In genomic region chr1:119504260-119505062, GRCm38 (mm10) we compare ENCODE assay signal across 8 mouse cellular contexts. TPM values are rescaled to one million over a fixed set of nuclear protein-coding genes. Genes with fewer than 3 reads are reported as not detected.
A peak's percentile ranks its signal among the peaks of the same experiment; 100 is the strongest.
DNase-seq lines count a peak whose midpoint lies in the region; ATAC-seq and TF ChIP-seq lines count a peak whose summit lies in the region.

Ralb (minus strand) TSS chr1:119504794.

- H3K4me2 ChIP-seq in heart, embryonic 11.5 days: peak within 1 kb of the TSS; percentile 83
- peak within 1 kb of the TSS; percentile 71 for H3K4me2 ChIP-seq in kidney, embryonic 16.5 days (replicated peaks; ENCODE audit: low read depth, low read length)
- H3K4me2 ChIP-seq in myocyte (ENCODE audit: low read depth): peak within 1 kb of the TSS; percentile 74

- peaks cover 15% of the 10 kb centered on the region for H3K36me3 ChIP-seq in C2C12 (ENCODE audit: control insufficient read depth, insufficient read depth)
- no peaks in the 10 kb centered on the region for H3K36me3 ChIP-seq in erythroblast, embryonic 14.5 days (ENCODE audit: control insufficient read depth)
- H3K36me3 ChIP-seq in heart, embryonic 11.5 days (ENCODE audit: control insufficient read depth, insufficient read depth, low read length): peaks cover 9% of the 10 kb centered on the region; the same call in 1 of the 2 replicates
- H3K36me3 ChIP-seq in kidney, embryonic 16.5 days (ENCODE audit: insufficient read depth, low read length): peaks cover 13% of the 10 kb centered on the region
- no peaks in the 10 kb centered on the region for H3K36me3 ChIP-seq in liver, adult 2 months (ENCODE audit: control insufficient read depth, insufficient read depth, low read length)
- H3K36me3 ChIP-seq in myocyte (ENCODE audit: control insufficient read depth, insufficient read depth): no peaks in the 10 kb centered on the region
- no peaks in the 10 kb centered on the region for H3K36me3 ChIP-seq in splenic B cell, adult 2 months (ENCODE audit: control insufficient read depth, insufficient read depth, low read length, poor library complexity, severe bottlenecking)

- H3K4me3 ChIP-seq in C2C12 (ENCODE audit: insufficient read depth, poor library complexity, severe bottlenecking) (peak within 1 kb of the TSS; percentile 59), myocyte (peak within 1 kb of the TSS; percentile 71)
- H3K4me3 ChIP-seq in erythroblast, embryonic 14.5 days (replicated peaks): peak within 1 kb of the TSS; percentile 67
- peak within 1 kb of the TSS; percentile 85 for H3K4me3 ChIP-seq in heart, embryonic 11.5 days (ENCODE audit: low read depth, low read length)
- H3K4me3 ChIP-seq in kidney, embryonic 16.5 days (ENCODE audit: low read length): peak within 1 kb of the TSS; percentile 85
- H3K4me3 ChIP-seq in liver, adult 2 months (ENCODE audit: insufficient read depth, low read depth, low read length): peak within 1 kb of the TSS; percentile 74

- DNase-seq in brain, embryonic 14.5 days (ENCODE audit: low read depth): peak; percentile 99
- peak; percentile 97 for DNase-seq in liver, adult 2 months (ENCODE audit: extremely low read depth, low read depth, low spot score)
- DNase-seq in splenic B cell, adult 2 months (ENCODE audit: low read depth, low spot score): peak; percentile 89

- H3K27ac ChIP-seq in heart, embryonic 11.5 days (ENCODE audit: low read depth, low read length): peak within 1 kb of the TSS; percentile 86
- peak within 1 kb of the TSS; percentile 83 for H3K27ac ChIP-seq in kidney, embryonic 16.5 days (ENCODE audit: low read length)
- peak within 1 kb of the TSS; percentile 77 for H3K27ac ChIP-seq in liver, adult 2 months (replicated peaks; ENCODE audit: insufficient read depth, low read depth, low read length)

- H3K79me2 ChIP-seq in C2C12 (ENCODE audit: control insufficient read depth, insufficient read depth) (peaks cover 50% of the 10 kb centered on the region), myocyte (ENCODE audit: control insufficient read depth, insufficient read depth) (peaks cover 47% of the 10 kb centered on the region)
- H3K79me2 ChIP-seq in liver, adult 2 months (ENCODE audit: control insufficient read depth, insufficient read depth, low read length): peaks cover 19% of the 10 kb centered on the region; the same call in 1 of the 2 replicates

- no peak for TF ChIP-seq CTCF in C2C12 (IDR thresholded peaks at IDR 0.05; ENCODE audit: control insufficient read depth, insufficient read depth, insufficient read length)
- TF ChIP-seq CTCF in brain, embryonic 14.5 days (IDR thresholded peaks at IDR 0.05; ENCODE audit: borderline replicate concordance, extremely low read depth, insufficient read depth, insufficient read length): no peak
- no peak for TF ChIP-seq CTCF in liver, adult 2 months (IDR thresholded peaks at IDR 0.05; ENCODE audit: low read depth, low read length)

- H3K4me1 ChIP-seq in erythroblast, embryonic 14.5 days (ENCODE audit: control insufficient read depth): peaks cover 29% of the 10 kb centered on the region
- peaks cover 31% of the 10 kb centered on the region for H3K4me1 ChIP-seq in heart, embryonic 11.5 days (ENCODE audit: control insufficient read depth, insufficient read depth, low read length)
- peaks cover 27% of the 10 kb centered on the region for H3K4me1 ChIP-seq in kidney, embryonic 16.5 days (ENCODE audit: insufficient read depth, low read length)
- H3K4me1 ChIP-seq in liver, adult 2 months (ENCODE audit: control insufficient read depth, insufficient read depth, low read length): peaks cover 11% of the 10 kb centered on the region

- no peaks in the 10 kb centered on the region for H3K9me3 ChIP-seq in erythroblast, embryonic 14.5 days (ENCODE audit: control insufficient read depth, low read length)
- no peaks in the 10 kb centered on the region for H3K9me3 ChIP-seq in heart, embryonic 11.5 days (replicated peaks; ENCODE audit: control insufficient read depth, low read length)
- H3K9me3 ChIP-seq in kidney, embryonic 16.5 days (ENCODE audit: low read length): no peaks in the 10 kb centered on the region

- H3K79me3 ChIP-seq in C2C12 (ENCODE audit: low read depth): peaks cover 41% of the 10 kb centered on the region

- peak; percentile 43; the same call in 1 of the 2 replicates for TF ChIP-seq POLR2A in brain, embryonic 14.5 days (IDR thresholded peaks at IDR 0.05; ENCODE audit: borderline replicate concordance, extremely low read depth, insufficient read depth, insufficient read length, poor library complexity, severe bottlenecking)
- peak; percentile 43; the same call in 1 of the 2 replicates for TF ChIP-seq POLR2A in liver, adult 2 months (IDR thresholded peaks at IDR 0.05; ENCODE audit: extremely low read depth, insufficient read depth, low read length)
- peak; percentile 67 for TF ChIP-seq POLR2A in myocyte (IDR thresholded peaks at IDR 0.05; ENCODE audit: insufficient read length, low read depth)

- WGBS in heart, embryonic 11.5 days (ENCODE audit: insufficient replicate concordance): under 1% methylated on average over 57 of the region's 57 CpGs
- under 1% methylated on average over 56 of the region's 57 CpGs for WGBS in kidney, embryonic 16.5 days
- WGBS in liver, adult 2 months: under 1% methylated on average over 57 of the region's 57 CpGs

- H3K9ac ChIP-seq in heart, embryonic 11.5 days (ENCODE audit: low read depth, low read length): peak within 1 kb of the TSS; percentile 91
- peak within 1 kb of the TSS; percentile 86 for H3K9ac ChIP-seq in kidney, embryonic 16.5 days (replicated peaks; ENCODE audit: low read length)
- peak within 1 kb of the TSS; percentile 78 for H3K9ac ChIP-seq in liver, adult 2 months (ENCODE audit: low read depth, low read length)

- H3ac ChIP-seq in C2C12 (ENCODE audit: control insufficient read depth, insufficient read length, low read depth): peak within 1 kb of the TSS; percentile 98
- peak within 1 kb of the TSS; percentile 40 for H3ac ChIP-seq in myocyte (ENCODE audit: control insufficient read depth, insufficient read length)

- no peaks in the 10 kb centered on the region for H3K27me3 ChIP-seq in C2C12 (ENCODE audit: control insufficient read depth, insufficient read depth, insufficient read length)
- H3K27me3 ChIP-seq in erythroblast, embryonic 14.5 days (ENCODE audit: control insufficient read depth): peaks cover 18% of the 10 kb centered on the region
- no peaks in the 10 kb centered on the region for H3K27me3 ChIP-seq in heart, embryonic 11.5 days (ENCODE audit: control insufficient read depth, insufficient read depth, low read length)
- H3K27me3 ChIP-seq in kidney, embryonic 16.5 days (ENCODE audit: insufficient read depth, low read length): no peaks in the 10 kb centered on the region; the same call in 1 of the 2 replicates
- H3K27me3 ChIP-seq in liver, adult 2 months (ENCODE audit: control insufficient read depth, insufficient read depth, low read length): no peaks in the 10 kb centered on the region
- no peaks in the 10 kb centered on the region for H3K27me3 ChIP-seq in myocyte (ENCODE audit: control insufficient read depth, insufficient read depth, insufficient read length)
- no peaks in the 10 kb centered on the region for H3K27me3 ChIP-seq in splenic B cell, adult 2 months (ENCODE audit: control insufficient read depth, insufficient read depth, low read length, poor library complexity, severe bottlenecking)

- ATAC-seq in heart, embryonic 11.5 days (replicated peaks; ENCODE audit: insufficient number of reproducible peaks, low FRiP score, low TSS enrichment): peak; percentile 97
- peak; percentile 98 for ATAC-seq in kidney, embryonic 16.5 days (ENCODE audit: low FRiP score, low TSS enrichment)

TF ChIP-seq in C2C12, 6 proteins besides CTCF, POLR2A, EP300 and RAD21:
- TF ChIP-seq FOSL1 (IDR thresholded peaks at IDR 0.05; ENCODE audit: insufficient read depth, low read length, poor library complexity, severe bottlenecking) (no peak), MAX (IDR thresholded peaks at IDR 0.05) (peak; percentile 65), MYOD1 (IDR thresholded peaks at IDR 0.05; ENCODE audit: control insufficient read depth, insufficient read length, low read depth) (peak; percentile 20), MYOG (IDR thresholded peaks at IDR 0.05; ENCODE audit: control insufficient read depth, extremely low read depth, insufficient read length) (no peak), CEBPB (IDR thresholded peaks at IDR 0.05; ENCODE audit: low read depth) (no peak), USF1 (IDR thresholded peaks at IDR 0.05; ENCODE audit: low read depth) (peak; percentile 94)

TF ChIP-seq in myocyte, 11 proteins besides CTCF, POLR2A, EP300 and RAD21:
- TF ChIP-seq REST (IDR thresholded peaks at IDR 0.05; ENCODE audit: insufficient read depth, insufficient read length): no peak
- TF ChIP-seq TCF3 (IDR thresholded peaks at IDR 0.05; ENCODE audit: insufficient read length, low read depth): peak; percentile 11
- TF ChIP-seq TCF12 (IDR thresholded peaks at IDR 0.05; ENCODE audit: insufficient read depth, poor library complexity, severe bottlenecking): no peak
- peak in 2 of 3 experiments; percentile 36 to 72 for TF ChIP-seq MYOG (IDR thresholded peaks at IDR 0.05; ENCODE audit: control insufficient read depth in 1 of 3, insufficient read depth in 1 of 3, insufficient read length in 2 of 3, low read depth in 2 of 3)
- TF ChIP-seq MAX (IDR thresholded peaks at IDR 0.05; ENCODE audit: low read depth): no peak
- TF ChIP-seq CEBPB (IDR thresholded peaks at IDR 0.05; ENCODE audit: insufficient read depth, poor library complexity, severe bottlenecking): no peak
- TF ChIP-seq E2F4 (IDR thresholded peaks at IDR 0.05; ENCODE audit: insufficient read depth): no peak
- peak in 2 of 3 experiments; percentile 45 to 76 for TF ChIP-seq MYOD1 (IDR thresholded peaks at IDR 0.05; ENCODE audit: control insufficient read depth in 1 of 3, insufficient read length in 2 of 3, low read depth in 2 of 3)
- TF ChIP-seq POLR2AphosphoS2 (IDR thresholded peaks at IDR 0.05; ENCODE audit: insufficient read length, low read depth): no peak
- TF ChIP-seq SRF (IDR thresholded peaks at IDR 0.05; ENCODE audit: control insufficient read depth, insufficient read length, low read depth): peak; percentile 93
- TF ChIP-seq USF1 (IDR thresholded peaks at IDR 0.05; ENCODE audit: low read depth): peak; percentile 93

RNA-seq across cellular contexts. Expression of gene Ralb, which starts in this region (rescaled TPM):
- polyA plus RNA-seq in C2C12 (2012; fragmentation: generic; extraction: Trizol) (44.4 TPM), myocyte (2012; fragmentation: generic; extraction: Trizol) (26.0 TPM)
- 20.6 and 31.1 TPM in 2 replicates for polyA plus RNA-seq in brain, embryonic 14.5 days (2012; rRNA removed)
- polyA plus RNA-seq in erythroblast, embryonic 14.5 days (2012): 0.07 and 0.25 TPM in 2 replicates
- 146 and 166 TPM in 2 replicates for polyA plus RNA-seq in heart, embryonic 11.5 days (2014; fragmentation: Nextera tagmentation; extraction: Ambion mirVana)
- 167 and 174 TPM in 2 replicates for polyA plus RNA-seq in kidney, embryonic 16.5 days (2015; fragmentation: Nextera tagmentation; extraction: Ambion mirVana)
- 12.8 and 14.8 TPM in 2 replicates for total RNA-seq in liver, adult 2 months (2014; rRNA removed)
- 9.0 and 9.3 TPM in 2 replicates for polyA plus RNA-seq in liver, adult 2 months (2012; rRNA removed)

Comparison
In these comparisons a context has a peak if more than half of its experiments do, and no peak if none do; other contexts are left out.
1. Peak in every context shown above with its lines: DNase-seq, ATAC-seq, H3K4me3 ChIP-seq and H3K27ac ChIP-seq.